Mouse (Mus musculus) right cerebral cortex, postnatal 36 days (tissue): ENCODE data around the gene P2ry10b.

Experiments
- DNase-seq, 2 experiments: peaks; one replicate each; pipeline ENCODE4 v3.0.0; 2022; ENCODE audit warnings: low spot score in 2 of 2, mixed read lengths in 1 of 2

The P2ry10b gene

DNA sequence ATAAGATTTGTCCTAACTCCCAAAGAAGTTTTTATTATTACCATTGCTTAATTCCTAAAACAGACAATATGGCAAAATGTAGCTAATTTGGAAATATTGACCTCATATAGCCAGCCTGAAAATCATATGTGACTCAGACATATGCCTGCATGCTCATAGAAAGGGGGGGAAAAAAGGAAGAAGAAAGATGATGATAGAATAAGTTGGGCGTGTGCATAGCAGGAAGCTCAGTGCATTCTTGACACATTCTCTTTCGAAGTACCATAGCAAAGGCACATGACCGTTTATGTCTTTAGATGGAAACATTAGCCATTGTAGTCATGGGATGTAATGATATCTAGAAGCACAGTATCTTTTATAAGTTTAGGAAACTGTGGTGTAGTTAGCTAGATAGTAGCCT is at the start of gene P2ry10b:
Gene P2ry10b (plus strand): TSS at position 247 of the 400 bp plus-strand sequence.
- DNase-seq, result no peak

DNA sequence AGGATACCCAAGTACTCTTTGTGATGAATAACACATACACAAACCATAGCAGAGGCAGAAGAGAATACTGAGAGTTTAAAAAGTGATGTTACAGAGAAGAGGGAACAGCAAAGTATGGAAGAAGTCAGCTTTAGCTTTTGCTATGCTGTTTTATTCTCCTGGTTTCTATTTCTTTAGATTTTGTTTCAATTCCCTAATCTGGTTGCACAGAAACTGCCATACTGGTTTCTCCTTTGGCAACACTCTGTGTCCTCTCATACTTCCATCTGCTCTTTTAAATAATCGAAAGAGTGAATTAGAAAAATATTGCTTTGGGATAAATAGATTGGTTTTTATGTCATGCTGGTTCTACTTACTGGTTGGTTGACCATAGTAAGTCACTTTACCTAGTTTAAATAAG is 32.4 kb upstream of the P2ry10b start:
- no peak for DNase-seq

DNA sequence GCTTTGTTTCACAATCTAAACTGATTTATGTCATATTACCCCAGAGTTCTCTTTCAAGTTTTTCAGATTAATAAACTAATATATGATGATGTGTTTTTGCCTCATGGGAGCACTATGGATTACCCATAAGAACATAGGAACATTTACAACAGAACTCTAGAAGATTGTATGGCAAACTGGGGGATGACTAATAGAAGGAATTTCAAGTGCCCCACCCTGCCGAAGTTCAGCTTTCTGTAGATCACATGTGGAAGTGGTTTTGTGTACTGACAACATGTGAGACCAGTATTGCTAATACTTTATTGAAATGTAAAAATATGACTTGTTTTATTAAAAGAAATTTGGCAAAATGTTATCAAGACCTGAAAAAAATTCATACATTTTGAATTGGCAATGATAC is 31.7 kb upstream of the P2ry10b start:
- DNase-seq, result no peak

DNA sequence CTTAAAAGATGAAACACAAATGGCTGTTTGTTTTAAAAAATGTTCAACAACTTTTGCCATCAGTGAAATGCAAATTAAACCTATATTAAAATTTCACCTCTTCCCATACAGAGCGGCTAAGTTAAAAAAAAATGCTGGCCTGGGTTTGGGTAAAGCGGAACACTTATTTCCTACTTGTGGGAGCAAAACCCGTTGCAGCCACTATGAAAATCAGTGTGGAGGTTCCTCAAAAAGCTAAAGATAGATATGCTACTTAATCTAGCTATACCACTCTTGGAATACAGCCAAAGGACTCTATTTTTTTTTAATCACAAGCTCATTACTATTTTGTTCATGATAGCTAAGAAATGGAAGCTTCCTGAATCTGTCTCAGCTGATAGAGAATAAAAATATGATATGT is 5.5 kb upstream of the P2ry10b start:
- no peak for DNase-seq

DNA sequence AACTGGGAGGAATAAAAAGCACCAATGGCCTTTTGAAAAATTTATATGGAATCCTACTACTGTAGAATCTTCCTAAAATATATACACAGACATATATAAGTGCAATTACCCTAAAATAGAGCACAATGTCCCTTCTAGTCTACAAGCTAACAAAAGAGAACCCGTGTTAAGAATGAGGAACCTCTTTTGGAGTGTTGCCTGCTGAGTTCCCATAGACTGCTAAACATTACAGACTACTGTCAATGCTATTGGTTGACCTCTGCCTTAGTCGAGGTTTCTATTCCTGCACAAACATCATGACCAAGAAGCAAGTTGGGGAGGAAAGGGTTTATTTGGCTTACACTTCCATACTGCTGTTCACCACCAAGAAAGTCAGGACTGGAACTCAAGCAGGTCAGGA is 4.8 kb upstream of the P2ry10b start:
- DNase-seq, result no peak

DNA sequence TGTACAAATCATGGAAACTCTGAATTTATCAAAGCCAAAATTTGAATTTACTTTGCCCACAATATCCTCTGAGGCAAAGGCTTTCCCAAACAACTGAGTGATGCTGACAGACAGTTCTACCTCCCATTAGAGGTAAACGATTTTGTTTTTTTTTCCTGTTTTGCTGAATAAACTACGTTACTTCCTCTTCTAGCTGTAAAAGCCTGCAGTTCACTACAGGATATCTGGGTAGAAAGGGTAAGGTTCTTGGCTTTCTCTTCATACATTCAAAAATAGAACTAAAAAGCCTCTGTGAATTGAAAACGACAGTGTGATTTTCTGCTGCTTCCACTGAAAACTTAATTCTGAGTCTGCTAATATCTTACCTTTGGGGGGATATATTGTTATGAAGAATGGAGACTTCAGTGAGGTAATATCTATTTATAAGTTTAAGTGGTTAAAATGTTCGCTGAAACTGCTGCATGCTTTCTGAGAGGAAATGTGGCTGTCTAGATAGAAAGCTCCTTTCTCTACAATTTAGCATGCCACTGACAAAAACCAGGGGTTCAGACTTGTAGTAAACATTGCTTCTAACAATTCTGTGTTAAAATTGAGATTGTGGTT is 765 bp downstream of the P2ry10b start:
- DNase-seq, result no peak

DNA sequence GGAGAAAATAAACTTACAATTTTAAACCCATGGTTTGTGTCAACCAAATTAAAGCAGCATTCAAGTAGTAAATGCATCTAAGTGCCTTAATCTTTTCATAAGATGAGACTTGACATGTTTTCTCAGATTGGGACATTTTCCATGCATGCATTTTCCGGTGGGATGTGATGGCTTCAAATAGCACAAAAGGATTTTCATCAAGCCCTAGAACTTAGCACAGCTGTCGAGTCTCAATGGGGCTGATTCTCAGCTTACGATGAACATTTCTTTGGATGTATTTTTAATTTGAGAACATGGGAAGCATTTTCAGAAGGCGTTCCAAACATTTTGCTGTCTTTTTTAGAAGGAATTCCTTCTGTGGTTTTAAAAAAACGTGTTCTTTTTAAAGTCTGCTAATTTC is 1.3 kb downstream of the P2ry10b start:
- no peak for DNase-seq

DNA sequence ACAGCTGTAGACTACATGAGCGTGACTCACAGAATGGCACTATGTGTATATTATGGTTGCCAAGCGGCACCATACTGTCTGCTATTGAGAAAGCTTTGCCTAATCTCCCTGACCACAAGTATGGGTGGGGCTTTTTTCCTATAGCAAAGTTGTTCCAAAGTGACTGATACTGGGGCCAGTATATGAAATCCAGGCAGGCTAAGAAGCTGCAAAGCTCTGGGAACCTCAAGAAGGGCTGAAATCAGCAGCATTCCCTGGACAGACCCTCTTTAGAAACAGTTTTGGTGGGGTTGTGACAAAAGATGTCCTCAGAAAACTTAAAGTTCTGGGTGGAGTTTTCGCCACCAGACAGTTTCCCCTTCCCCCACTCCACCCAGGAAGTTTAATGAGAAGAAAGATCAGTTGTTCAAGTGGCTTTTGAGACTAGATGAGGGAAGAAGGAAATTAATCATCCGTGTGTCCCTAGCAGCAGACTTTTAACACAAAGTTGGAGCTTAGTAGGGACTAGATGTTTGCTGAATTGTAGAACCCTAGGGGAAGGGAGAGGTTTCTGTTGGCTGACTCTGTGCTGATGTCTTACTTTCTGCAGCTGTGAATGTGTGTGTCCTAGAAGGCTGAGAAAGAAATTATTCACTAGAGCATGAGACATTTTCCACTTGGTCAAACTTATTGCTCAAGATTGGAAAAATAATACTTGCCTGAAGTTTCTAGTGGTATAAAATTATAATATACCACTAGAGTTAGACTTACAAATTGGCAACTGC is 2.2 kb downstream of the P2ry10b start:
- no peak for DNase-seq

DNA sequence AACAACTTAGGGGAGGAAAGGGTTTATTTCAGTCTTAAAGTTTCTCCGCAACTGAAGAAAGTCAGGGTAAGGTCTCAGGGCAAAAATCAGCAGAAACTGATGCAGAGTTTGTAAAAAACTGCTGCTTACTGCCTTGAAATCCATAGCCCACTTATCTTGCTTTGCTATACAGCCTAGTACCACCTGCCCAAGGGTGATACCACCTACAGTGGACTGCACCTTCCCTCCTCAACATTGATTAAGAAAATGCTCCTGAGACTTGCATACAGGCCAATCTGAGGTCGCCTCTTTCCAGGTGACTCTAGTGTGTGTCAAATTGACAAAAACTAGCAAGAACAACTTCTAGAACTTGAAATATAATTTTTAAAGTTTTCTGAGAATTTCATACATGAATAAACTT is 7.3 kb downstream of the P2ry10b start:
- DNase-seq, result no peak

DNA sequence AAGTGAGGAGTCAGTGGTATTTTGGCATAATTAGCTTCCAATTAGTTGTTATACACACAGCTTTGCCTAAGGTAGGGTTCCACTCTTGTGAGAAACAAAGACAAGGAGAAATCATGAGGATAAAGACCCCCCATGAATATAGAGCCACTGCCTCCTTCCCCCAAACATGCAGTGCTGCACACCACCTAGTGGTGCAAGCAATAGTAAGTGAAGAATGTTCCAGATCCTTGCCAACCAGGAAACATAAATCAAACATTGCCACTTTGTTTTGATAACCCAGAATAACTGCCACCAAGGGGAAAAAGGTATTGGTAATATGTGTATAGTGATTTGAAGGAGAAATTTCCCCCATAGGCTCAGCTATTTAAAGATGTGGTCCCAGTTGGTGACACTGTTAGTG is 11.8 kb downstream of the P2ry10b start:
- DNase-seq, result no peak

DNA sequence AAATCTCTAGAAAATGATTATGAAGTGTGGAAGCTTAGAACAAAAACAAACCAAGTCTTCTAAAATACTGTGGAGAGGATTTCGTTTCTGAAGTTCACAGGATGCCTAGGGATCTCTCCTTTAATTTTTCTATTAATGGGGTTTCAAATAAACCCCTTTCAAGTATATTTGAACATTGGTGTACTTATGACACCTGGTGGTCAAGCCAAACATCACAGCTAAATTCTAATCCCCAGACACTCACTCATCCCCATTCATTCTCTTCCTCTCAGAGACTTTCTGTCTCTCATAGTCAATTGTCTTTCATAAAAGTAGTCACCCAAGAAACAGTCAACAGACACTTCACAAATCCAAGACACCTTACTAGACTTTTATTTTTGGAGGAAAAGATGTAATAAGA is 19.6 kb downstream of the P2ry10b start:
- DNase-seq, result no peak

DNA sequence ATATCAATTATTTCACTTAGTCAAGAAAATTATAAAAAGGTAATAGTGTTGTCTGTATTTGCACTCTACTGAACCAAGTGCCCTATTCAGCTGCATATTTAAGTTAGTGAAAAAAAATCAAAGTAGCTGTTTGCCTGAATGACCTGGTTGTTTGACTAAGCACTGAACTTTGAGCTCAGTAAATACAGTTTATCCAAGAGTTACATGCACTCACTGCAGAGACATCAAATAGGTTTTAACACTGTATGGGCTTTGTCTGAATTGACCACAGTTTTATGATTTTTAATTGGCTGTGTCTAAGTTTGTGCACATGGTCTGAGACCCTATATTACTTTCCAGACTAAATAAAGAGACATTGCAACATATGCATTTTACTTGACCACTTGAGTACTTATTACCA is 20.4 kb downstream of the P2ry10b start:
- no peak for DNase-seq

DNA sequence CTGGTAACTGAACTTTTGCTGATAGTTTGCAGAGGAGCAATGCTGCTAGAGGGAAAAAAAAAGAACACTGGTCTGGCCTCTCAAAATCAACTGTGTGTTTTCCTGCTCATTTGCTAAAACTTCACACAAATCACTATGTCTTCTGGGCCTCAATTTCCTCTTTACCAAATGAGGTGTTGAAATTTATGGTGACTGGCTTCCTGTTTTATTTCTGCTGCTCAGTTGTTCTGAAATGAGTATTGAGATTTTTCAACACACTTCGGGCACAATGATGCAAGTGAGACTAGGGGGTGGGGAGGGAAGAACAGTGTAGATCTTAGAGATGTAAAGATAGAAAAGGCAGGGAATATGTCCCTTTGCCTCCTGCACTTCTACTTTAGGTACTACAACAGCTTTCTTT is 30.0 kb downstream of the P2ry10b start:
- no peak for DNase-seq

DNA sequence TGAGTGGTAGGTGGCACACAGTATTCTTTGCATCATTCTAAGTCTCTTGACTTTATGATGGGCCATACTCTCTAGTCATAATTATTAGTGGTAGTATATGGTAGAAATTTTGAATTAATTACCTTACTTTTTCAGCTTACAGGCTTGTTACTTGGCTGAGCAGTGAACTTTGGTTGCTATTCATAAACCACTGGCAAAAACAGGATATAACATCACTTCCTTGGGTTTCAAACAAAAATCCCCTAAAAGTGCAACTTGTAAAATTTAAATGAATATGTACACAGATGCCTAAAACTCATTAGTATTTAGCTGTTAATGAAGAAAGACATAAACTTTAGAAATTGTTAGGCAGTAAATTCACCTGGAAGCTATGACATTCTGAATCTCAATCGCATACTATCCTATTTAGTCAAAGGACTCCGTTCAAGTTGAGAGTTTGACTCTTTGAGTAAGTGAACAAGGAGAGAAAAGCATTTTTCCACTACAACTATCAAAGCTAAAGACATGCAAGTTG is 68.9 kb downstream of the P2ry10b start:
- DNase-seq, result no peak
